Mouse (Mus musculus): ENCODE measurements at regions not wholly inside any gene's neighbourhood (a gene's known extent, or its start where the extent isn't known, plus 50 kb on each side); places are given as distances from the start of the nearest gene placed in this dataset.
A peak's percentile ranks its signal among the peaks of the same experiment; 100 is the strongest.

DNA sequence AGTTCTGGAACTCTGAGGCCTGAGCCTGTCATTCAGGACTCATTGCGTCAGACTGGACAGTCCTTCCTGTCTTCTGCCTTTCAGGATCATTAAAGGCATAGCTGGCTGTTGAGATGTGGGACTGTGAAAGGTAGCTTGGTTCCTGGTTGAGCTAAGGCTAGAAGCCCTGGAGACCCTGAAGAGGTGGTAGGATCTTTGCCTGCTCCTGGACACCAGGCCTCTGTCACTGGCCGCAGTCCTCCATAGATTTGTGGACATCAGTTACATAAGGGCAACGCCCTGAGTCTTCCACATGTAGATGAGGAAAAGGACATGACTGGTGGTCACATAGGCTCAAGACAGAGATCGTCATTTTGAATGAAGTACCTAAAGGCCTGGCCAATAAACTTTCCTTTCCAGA, 127.9 kb downstream of the Opa1 start:
- no peak for DNase-seq (ENCODE audit: low spot score)

DNA sequence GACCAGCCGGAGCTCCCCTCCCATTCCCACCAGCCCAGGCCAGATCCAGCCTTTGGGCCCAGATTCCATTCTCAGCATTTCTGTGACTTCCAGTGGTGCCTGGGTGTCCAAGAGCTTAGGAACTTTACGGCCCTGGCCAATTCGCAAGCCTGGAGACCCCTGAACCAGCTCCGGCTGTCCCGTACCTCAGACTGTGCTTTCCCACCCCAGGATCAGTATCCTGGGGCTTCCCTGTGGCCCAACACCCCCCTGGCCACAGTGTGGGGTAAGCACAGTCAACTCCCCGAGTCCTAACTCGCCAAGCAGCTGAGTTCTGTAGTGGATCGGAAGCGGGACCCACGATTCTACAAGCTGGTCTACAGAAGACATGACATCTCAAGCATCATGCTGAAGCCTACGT, 128.5 kb downstream of the Opa1 start:
- no peak for DNase-seq (ENCODE audit: low spot score)

DNA sequence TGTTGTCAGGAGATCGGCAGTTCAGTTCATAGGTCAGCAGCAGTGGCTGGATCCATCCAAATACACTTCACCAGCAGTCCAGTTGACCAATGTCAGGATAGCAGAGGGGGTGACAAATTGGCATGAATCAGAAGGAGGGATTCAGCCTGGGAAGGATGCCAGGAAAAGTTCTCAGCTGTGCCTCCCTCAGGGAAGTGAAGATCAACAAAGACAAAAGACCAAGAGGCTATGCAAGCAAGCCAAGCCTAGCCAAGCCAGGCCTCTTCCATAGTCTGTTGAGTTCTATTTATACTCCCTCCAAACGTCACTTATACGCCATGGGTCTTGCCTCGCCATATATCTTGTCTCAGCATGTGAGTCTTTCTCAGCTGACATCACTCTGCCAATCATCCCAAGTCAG, 129.9 kb downstream of the Opa1 start:
- DNase-seq (ENCODE audit: low spot score): no peak

DNA sequence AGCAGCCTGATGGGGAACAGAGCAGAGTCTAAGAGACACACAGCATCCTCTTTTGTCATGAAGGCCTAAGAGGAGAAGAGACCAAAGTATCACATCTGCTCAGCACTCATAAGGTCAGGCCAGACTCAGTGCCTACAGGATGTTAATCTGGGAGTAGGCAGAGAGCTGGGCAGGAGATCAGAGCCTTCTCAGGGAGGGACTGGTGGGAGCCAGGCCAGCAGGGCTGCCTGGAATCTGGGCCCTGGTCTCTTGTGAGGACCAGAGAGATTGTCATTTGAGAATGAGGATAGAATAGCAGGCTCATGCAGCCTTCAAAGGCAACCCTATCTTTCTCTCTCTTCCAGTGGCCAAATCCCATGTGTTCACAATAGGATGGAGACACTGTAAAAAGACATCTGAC, 132.3 kb downstream of the Opa1 start:
- DNase-seq (ENCODE audit: low spot score): no peak

DNA sequence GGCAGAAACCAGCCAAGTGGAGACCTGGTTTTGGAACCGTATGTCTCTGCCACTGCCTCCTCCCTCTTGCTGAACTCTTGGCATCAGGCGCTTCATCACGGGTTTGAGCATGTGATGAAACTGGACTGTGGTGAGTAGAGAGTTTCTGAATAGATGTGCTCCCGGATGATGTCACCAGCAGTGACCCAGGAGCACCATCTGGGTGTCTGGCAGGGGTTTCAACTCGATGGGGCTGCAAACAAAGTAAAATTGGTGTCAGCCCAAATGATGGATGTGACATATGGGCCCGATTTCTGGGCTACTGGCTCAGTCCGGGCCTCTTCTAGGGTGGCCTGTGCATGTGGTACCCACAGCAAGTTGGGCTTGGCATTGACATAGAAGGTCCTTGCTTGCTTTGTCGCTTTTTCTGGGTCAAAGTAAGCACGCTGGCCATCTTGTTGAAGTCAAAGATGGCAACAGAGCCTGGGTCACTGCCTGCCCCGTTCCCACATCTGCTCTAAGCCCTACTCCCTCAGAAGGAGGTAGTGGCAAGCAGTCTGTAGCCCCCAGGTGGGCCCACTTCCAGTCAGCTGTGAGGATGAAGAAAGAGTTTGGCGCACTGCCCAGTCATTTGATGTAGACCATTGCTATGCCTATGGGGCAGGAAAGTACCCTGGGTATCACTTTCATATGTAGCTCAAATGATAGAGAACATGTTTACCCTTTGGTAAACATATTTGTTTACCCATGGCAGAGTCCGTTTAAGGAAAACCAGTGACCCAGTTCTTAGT, 133.0 kb downstream of the Opa1 start:
- DNase-seq (ENCODE audit: low spot score): no peak

DNA sequence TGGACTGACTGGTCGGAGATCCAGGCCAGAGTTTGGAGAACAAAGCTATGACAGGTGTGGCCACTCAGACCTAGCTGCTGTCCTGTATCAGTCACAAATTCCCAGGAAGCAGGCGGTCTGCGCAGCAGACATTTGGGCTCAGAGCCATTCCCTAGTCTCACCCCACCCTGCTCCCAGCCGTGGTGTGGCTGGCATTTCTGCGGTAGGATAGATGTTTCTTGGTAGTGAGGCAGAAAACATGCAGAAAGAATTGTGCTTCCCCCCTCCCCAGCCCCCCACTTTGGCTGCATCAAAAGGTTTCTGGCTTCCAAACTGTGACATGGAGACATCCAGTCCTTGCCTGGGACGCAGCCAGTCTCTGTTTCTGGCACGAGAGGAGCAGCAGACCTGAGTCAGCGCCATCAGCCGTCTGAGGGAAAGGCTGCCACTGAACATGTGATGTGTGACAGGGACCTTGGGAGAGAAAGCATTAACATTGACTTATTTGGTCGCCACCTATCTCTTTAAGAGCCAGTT, 135.5 kb downstream of the Opa1 start:
- DNase-seq (ENCODE audit: low spot score): peak; percentile 39

DNA sequence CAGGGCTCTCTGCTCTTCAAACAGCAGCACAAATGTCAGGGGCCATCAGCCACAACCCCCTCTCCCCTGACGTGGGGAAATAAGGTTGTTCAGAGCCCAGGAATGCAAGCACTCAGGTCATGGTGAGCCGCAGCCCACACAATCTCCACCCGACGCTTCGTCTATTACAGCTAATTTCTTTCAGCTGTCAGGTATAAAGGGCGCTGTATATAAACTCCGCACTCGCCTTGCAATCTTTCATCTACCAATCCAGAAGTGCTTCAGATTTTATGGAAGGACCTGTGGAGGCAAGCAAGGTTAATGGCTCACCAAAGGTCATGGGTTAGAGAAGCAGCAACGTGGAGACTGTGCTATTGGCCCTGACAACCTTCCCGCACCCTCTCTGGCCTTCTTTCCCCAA, 139.8 kb downstream of the Opa1 start:
- no peak for DNase-seq (ENCODE audit: low spot score)

DNA sequence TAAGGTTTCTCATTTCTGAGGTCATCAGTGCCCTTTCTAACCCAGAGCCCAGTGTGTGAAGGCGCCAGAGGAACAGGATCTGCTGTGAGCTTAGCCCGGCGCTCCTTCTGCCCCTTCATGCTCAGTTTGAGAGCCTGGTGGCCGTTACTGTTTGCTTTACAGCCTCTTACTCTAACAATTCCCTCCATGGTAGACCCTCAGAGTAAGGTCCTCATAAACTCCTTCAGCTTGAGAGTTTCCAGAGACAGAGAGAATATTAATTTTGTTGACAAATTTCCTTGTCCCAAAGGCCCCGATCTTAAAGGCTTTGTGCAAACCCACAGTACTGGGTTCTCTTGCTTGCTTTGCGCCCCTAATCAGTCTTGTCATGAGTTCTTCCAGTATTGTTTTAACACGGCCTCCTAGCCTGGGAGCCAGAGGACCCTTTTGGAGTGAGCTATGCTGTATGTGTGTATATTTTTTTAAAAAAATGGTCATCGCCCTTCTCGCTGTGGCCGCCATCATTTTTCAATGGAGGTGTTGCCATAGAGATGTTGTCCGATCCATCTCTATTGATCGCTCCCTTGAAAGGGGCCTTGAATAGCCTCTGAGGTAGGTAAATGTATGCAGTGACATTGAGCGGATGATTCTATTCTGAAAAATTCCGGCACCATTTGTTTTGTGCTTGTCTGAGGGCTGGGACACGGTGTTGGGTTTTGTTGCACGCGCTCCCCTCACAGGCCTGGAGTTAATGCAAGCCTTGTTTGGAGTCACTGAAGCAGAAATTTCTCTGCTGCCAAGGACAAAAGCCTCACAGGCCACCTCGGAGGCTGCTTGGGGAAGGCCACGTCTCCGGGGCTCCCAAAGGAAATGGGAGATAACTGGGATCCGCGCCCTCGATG, 140.7 kb downstream of the Opa1 start:
- DNase-seq (ENCODE audit: low spot score): no peak

DNA sequence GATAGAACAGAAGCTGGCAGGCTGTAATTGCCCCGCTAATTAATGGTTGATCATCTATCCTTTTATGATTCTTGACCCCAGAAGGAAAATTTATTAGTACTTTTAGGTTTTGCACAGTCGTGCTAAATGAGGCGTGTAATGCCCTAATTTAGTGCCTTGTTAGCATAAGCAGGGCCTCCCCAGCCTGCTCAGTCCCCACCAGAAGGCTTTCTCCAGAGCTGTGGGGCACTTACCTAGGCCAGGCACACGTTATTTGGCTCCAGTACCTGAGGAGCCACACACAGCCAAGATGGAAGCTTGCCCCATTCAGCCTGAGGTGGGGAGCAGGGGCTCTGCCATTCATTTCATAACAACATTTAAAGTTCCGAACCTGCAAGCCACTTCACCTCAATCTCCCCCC, 146.0 kb downstream of the Opa1 start:
- no peak for DNase-seq (ENCODE audit: low spot score)

DNA sequence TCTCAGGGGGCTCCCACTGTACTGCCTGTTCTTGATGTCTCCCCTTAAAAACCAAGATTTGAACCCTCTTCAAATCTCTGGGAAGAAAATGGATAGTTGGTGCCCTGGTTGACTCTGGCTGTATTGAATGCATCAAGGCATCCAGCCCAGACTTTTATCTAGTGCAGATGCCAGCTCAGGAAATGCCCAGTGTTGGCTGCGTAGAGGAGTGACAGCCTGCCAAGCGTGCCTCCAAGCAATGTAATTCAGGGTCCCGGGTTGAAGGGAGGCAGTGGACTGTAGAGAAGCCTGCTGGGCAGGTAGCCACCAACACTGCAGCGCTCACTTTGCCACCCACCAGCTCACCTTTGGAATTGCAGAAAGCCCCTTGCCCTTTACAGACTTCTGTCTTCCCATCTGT, 146.4 kb downstream of the Opa1 start:
- no peak for DNase-seq (ENCODE audit: low spot score)

DNA sequence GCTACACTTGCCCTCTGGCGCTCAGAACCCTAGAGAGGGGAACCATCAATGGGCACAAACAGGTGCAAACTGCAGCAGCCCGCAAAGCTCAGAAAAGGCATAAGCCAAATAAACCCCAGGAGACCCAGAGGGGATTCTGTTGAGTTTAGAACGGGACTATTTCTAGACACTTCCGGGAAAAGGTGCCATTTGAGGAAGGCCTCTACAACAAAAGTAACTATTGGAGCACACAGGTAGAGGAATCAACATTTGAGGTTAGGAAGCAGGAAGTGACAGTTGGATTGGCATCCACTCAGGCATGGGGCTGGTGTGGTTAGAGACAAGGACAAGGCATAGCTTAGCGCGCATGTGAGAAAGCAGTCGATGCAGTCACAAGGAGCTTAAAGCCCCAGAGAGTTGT, 148.3 kb downstream of the Opa1 start:
- no peak for DNase-seq (ENCODE audit: low spot score)

DNA sequence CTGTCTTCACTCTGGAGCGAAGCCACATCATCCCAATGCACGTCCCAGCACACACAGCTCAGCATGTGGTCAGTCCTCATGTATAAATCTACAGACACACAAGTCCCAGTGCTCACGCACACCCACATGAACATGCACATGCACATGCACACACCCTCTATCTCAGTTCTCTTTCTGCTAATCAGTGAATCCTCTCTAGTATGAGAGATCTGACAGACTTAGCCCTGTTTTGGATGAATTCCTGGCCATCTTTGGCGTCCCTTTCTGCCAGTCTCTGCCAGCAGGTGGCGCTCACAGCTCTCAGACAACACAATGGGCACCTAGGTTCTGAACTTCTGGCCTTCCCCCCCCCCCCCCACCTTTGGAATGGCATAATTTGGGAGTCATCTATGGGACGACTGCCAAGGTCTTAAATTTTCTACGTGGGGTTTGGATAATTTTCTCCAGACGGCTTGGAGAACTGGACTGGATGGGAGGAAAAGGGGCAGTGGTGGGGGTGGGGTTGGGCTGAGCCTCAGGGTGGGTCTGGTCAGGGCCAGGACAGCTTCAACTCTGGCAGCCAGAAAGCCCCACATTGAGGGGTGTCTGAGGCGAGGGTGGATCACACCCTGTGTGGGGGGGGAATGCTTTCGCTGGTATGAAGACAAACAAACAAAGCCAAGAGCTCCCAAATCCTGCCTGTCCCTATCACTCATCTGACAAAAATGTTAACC, 149.8 kb downstream of the Opa1 start:
- DNase-seq (ENCODE audit: low spot score): peak; percentile 88

DNA sequence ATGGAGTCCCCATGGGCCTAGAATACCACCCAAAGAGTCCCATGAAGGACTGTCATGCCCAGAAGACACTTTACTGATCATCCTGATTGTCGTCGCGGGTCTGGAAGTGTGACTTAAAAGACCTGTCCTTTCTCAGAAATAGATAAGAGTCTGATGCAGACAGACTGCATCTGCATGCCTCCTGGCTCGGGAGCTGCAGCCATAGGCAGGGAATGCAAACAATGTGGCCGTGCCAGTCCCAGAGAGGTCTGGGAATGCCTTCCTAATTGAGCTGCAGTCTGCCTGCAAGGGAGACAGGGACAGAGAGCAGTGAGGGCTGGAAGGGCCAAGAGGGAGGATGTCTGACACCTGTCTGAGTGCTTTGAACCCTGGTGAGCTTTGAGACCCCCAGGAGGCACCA, 150.9 kb downstream of the Opa1 start:
- no peak for DNase-seq (ENCODE audit: low spot score)

DNA sequence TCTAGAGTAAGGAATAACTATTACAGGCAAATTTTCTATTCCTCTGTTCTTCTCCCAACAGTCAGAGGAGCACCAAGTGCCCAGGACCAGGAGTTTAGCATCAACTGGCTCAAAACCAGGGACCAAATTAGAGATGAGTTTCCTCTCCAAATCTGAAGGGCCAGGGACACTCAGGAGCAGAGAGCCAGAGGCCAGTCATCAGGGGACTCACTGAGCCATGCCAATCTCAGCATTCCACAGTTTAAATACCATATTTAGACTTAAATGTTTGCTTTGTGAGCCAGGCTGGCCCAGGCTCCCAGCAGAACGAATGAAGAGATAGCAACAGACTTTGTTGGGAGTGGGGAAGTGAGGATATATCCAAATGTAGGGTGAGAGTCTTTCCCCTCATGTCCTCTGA, 153.8 kb downstream of the Opa1 start:
- no peak for DNase-seq (ENCODE audit: low spot score)

DNA sequence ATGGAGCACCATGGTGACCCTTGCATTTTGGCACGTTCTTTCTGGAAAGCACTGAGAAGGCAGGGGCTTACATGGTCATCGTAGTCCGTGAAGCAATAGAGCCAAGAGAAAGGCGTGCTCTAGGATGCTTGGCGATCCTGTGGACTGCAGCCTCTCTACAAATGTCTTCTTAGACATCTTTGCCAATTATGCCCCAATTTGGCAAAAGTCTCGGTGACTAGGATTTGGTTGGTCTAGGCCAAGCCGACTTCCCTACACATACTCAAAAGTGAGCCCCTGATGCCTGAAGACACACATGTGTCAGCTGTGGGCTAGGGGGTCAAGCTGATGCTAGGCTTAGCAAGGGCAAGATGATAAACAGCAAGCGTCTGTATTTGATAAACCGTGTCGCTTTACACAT, 154.7 kb downstream of the Opa1 start:
- no peak for DNase-seq (ENCODE audit: low spot score)

DNA sequence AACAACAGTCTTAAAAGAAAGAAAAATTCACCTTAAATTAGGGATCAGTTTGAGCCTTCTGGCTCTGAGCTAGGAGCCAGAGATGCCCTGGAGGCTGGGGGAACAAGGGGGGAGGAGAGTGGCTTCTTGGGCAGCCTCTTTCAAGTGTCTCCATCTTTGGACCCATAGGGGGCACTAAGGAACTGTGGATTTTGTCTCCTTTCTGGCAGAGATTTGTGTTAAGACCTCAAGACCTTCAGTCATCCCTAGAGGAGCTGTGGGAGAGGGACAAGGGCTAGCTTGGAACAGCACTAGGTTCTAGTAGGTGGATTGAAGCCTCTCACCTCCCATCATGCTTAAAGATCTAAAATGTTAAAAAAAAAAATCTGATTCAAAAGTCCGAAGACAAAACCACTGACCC, 155.2 kb downstream of the Opa1 start:
- peak; percentile 71 for DNase-seq (ENCODE audit: low spot score)

DNA sequence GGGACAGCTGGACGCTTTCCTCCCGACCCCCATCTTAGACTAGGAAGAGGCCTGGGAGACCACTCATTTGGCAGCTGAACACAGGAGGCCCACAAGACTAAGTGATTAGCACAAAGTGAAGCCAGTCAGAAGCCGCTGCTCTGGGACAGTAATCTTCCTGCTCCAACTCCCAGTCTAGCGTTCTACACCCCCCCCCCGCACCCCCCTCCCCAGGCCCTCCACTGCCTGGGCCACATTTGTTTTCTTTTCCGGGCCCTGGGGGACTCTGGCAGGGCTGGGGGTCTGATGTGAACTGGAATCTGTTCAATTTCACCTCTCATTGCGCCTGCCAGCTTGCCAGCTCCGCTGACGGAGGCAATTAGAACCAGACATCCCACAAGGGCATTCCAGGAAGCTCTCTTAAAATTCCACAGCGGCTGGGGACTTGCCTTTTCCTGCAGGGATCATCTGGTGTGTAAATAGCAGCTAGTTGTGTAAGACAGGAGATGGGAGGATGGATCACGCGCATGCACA, 155.7 kb downstream of the Opa1 start:
- DNase-seq (ENCODE audit: low spot score): peak; percentile 29

DNA sequence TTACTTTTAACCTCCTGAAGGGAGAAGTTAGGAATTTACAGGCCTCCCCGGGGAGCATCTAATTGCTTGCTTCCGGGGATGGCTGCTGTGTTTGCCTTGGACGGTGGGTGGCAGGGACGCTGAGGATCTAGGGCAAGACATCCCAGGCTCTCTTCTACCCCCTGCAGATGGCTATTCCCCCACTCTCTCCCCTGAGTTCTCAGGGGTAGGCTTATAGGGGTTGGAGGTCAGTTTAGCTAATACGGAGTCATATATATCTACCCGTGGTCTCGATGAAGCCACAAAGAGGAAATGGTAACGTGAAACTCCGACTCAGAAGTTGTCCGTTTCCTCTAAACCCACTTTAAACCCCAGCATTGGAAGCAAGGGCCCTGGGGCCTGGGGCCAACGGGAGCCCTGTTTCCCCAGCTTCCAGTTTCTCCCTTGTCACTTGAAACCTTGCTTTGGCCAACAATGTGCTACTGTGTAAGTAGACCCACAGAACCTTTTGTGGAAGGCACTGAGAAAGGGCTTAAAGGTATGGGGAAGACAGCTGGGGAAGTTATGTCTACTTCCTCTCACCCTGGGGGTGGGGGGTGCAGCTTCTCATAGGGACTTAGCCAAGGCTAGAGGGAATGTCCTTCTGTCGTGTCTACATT, 156.4 kb downstream of the Opa1 start:
- DNase-seq (ENCODE audit: low spot score): no peak

DNA sequence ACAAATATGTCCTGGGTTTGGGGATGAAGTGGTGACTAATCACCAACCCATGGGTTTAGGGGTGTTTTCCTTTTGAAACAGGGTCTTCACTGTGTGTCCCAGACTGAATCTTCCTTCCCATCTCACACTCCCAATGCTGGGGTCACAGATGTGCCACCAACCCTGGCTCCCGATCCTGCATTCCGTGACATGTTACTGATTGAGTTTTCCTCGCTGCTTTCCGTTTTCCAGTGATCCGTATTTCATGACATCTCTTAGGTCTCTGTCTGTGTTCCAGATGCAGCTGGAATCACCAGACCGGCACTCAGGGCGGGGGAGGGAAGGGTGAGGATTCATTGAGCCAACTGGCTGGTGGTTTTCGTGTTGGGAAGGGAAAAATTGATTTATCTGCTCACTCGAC, 157.1 kb downstream of the Opa1 start:
- no peak for DNase-seq (ENCODE audit: low spot score)

DNA sequence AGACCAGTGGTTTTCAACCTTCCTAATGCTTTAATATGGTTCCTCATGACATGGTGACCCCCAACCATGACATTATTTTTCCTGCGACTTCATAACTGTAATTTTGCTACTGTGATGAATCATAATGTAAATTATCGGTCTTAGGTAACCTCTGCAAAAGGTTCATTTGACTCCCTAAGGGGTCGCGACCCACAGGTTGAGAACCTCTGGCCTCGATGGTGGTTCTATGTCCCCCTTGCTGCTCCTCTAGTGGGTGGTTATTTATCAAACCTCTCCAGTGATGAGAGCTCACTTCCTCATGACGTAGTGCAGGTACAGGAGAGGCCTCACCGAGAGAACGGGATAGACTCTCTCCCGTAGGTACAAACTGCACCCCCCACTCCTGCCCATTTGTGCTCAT, 158.9 kb downstream of the Opa1 start:
- DNase-seq (ENCODE audit: low spot score): no peak

DNA sequence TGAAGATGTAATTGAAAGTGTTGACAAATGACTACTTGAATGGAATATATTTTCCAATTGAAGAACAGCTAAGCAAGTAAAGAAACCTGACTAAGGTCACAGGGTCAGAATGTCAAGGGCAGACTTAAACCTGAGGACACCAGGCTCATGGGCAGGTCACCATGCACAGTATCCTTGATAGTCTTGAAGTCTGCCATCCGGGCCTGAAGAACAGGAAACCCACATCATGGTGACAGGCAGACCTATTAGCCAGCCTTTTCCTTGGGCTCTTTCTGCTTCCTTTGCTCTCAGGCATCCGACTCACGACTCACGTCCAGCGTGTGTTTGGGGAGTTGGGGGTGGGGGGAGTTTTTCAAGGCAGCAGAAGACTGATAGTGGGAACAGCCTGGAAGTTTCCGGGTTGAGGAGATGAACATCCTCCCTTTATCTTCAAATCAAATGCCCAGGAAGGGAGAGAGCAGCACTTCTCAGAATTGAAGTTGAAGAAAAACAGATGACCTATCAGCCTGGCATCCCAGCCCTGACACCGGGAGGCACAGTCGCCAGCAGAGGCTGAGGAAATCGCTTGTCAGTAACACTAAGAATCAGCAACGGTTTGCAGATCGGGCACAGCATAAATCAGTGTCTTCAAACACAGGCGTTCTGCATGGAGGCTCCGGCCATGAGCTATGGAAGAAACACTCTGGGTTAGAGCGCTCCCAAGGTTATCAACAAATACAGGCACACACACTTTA, 163.5 kb downstream of the Opa1 start:
- DNase-seq (ENCODE audit: low spot score): no peak
